Mouse (Mus musculus): ENCODE measurements around the gene Etfa. TPM values are rescaled to one million over a fixed set of nuclear protein-coding genes. Genes with fewer than 3 reads are reported as not detected.

Etfa gene
- polyA plus RNA-seq, 1 experiment from 2014 or later = 174 TPM

- Histone ChIP-seq H3K4me3 (peak overlapping the region; percentile 96), H3K27ac (no peak overlapping the region), H3K4me1 (peaks cover 4% of the 10 kb centered on the region), H3K9ac (no peak overlapping the region; the same call in 1 of the 2 replicates), H3K9me3 (no peaks in the 10 kb centered on the region), H3K36me3 (no peaks in the 10 kb centered on the region), H3K4me2 (replicated peaks) (peak overlapping the region; percentile 71), H3K27me3 (0 out of 2 replicates have a peak, but pooled peaks cover 1% of the 10 kb centered on the region)
- WGBS = 82% methylated on average over 10 of the region's 10 CpGs
- no peak for ATAC-seq (ENCODE audit: insufficient number of reproducible peaks, insufficient read depth, low FRiP score, low TSS enrichment)
Measured at GRCm38 (mm10) chr9:55510651-55511235, 1.3 kb downstream of the Etfa start.

- 91% methylated on average over 1 of the region's 1 CpGs for WGBS
- Histone ChIP-seq H3K4me3 (no peak overlapping the region), H3K9me3 (no peaks in the 10 kb centered on the region), H3K27ac (no peak overlapping the region), H3K36me3 (no peaks in the 10 kb centered on the region), H3K4me1 (peaks cover 4% of the 10 kb centered on the region), H3K9ac (no peak overlapping the region), H3K4me2 (replicated peaks) (no peak overlapping the region), H3K27me3 (no peaks in the 10 kb centered on the region)
- ATAC-seq (ENCODE audit: insufficient number of reproducible peaks, insufficient read depth, low FRiP score, low TSS enrichment) = no peak
Measured at GRCm38 (mm10) chr9:55509731-55510130, 2.3 kb downstream of the Etfa start.

- Histone ChIP-seq H3K9me3 (no peaks in the 10 kb centered on the region), H3K27me3 (no peaks in the 10 kb centered on the region), H3K4me3 (no peak overlapping the region), H3K27ac (no peak overlapping the region), H3K4me1 (peaks cover 4% of the 10 kb centered on the region), H3K9ac (no peak overlapping the region), H3K36me3 (no peaks in the 10 kb centered on the region), H3K4me2 (replicated peaks) (no peak overlapping the region)
- 83% methylated on average over 4 of the region's 4 CpGs for WGBS
- no peak for ATAC-seq (ENCODE audit: insufficient number of reproducible peaks, insufficient read depth, low FRiP score, low TSS enrichment)
Measured at GRCm38 (mm10) chr9:55508701-55509100, 3.3 kb downstream of the Etfa start.

GRCm38 (mm10) chr9:55507922-55508321, 4.1 kb downstream of the Etfa start:
- 87% methylated on average over 3 of the region's 3 CpGs for WGBS

GRCm38 (mm10) chr9:55482116-55482515, 29.9 kb downstream of the Etfa start:
- H3K36me3 ChIP-seq = peaks cover 3% of the 10 kb centered on the region; the same call in 1 of the 2 replicates
- no peaks in the 10 kb centered on the region for H3K9me3 ChIP-seq
- 72% methylated on average over 2 of the region's 2 CpGs for WGBS
- no peaks in the 10 kb centered on the region for H3K27me3 ChIP-seq
- no peak overlapping the region for H3K4me2 ChIP-seq (replicated peaks)
- no peaks in the 10 kb centered on the region for H3K4me1 ChIP-seq
- H3K9ac ChIP-seq = no peak overlapping the region
- H3K4me3 ChIP-seq = no peak overlapping the region
- no peak overlapping the region for H3K27ac ChIP-seq
- no peak for ATAC-seq (ENCODE audit: insufficient number of reproducible peaks, insufficient read depth, low FRiP score, low TSS enrichment)

More at GRCm38 (mm10) chr9:55507922-55508321, 4.1 kb downstream of the Etfa start:
- Histone ChIP-seq H3K9me3 (no peaks in the 10 kb centered on the region), H3K4me2 (replicated peaks) (no peak overlapping the region), H3K27me3 (no peaks in the 10 kb centered on the region), H3K9ac (no peak overlapping the region), H3K4me1 (peaks cover 4% of the 10 kb centered on the region), H3K27ac (no peak overlapping the region), H3K36me3 (no peaks in the 10 kb centered on the region), H3K4me3 (no peak overlapping the region)
- no peak for ATAC-seq (ENCODE audit: insufficient number of reproducible peaks, insufficient read depth, low FRiP score, low TSS enrichment)

GRCm38 (mm10) chr9:55478699-55479098, 33.3 kb downstream of the Etfa start:
- H3K4me1 ChIP-seq = no peaks in the 10 kb centered on the region
- no peaks in the 10 kb centered on the region for H3K9me3 ChIP-seq
- no peak overlapping the region for H3K9ac ChIP-seq
- no peak overlapping the region for H3K27ac ChIP-seq
- no peaks in the 10 kb centered on the region for H3K36me3 ChIP-seq
- no peak for ATAC-seq (ENCODE audit: insufficient number of reproducible peaks, insufficient read depth, low FRiP score, low TSS enrichment)
- H3K4me3 ChIP-seq = no peak overlapping the region
- H3K4me2 ChIP-seq (replicated peaks) = no peak overlapping the region
- no peaks in the 10 kb centered on the region for H3K27me3 ChIP-seq

GRCm38 (mm10) chr9:55476084-55476483, 36.0 kb downstream of the Etfa start:
- WGBS = 72% methylated on average over 1 of the region's 1 CpGs

GRCm38 (mm10) chr9:55468397-55468796, 43.6 kb downstream of the Etfa start:
- no peaks in the 10 kb centered on the region for H3K36me3 ChIP-seq
- WGBS = 57% methylated on average over 1 of the region's 1 CpGs
- H3K9ac ChIP-seq = no peak overlapping the region
- no peak overlapping the region for H3K4me2 ChIP-seq (replicated peaks)
- H3K27me3 ChIP-seq = no peaks in the 10 kb centered on the region
- no peaks in the 10 kb centered on the region for H3K4me1 ChIP-seq
- no peak for ATAC-seq (ENCODE audit: insufficient number of reproducible peaks, insufficient read depth, low FRiP score, low TSS enrichment)
- H3K9me3 ChIP-seq = no peaks in the 10 kb centered on the region
- no peak overlapping the region for H3K4me3 ChIP-seq
- H3K27ac ChIP-seq = no peak overlapping the region

More at GRCm38 (mm10) chr9:55476084-55476483, 36.0 kb downstream of the Etfa start:
- Histone ChIP-seq H3K4me2 (replicated peaks) (no peak overlapping the region), H3K9me3 (no peaks in the 10 kb centered on the region), H3K4me3 (no peak overlapping the region), H3K9ac (no peak overlapping the region), H3K36me3 (no peaks in the 10 kb centered on the region), H3K27me3 (no peaks in the 10 kb centered on the region), H3K27ac (no peak overlapping the region), H3K4me1 (no peaks in the 10 kb centered on the region)
- no peak for ATAC-seq (ENCODE audit: insufficient number of reproducible peaks, insufficient read depth, low FRiP score, low TSS enrichment)

GRCm38 (mm10) chr9:55453366-55453765, 58.7 kb downstream of the Etfa start:
- Histone ChIP-seq H3K4me3 (no peak overlapping the region), H3K4me2 (replicated peaks) (no peak overlapping the region), H3K27ac (no peak overlapping the region), H3K27me3 (no peaks in the 10 kb centered on the region), H3K9ac (no peak overlapping the region), H3K36me3 (no peaks in the 10 kb centered on the region), H3K4me1 (peaks cover 12% of the 10 kb centered on the region; the same call in 1 of the 2 replicates), H3K9me3 (no peaks in the 10 kb centered on the region)
- no peak for ATAC-seq (ENCODE audit: insufficient number of reproducible peaks, insufficient read depth, low FRiP score, low TSS enrichment)
- WGBS = 84% methylated on average over 5 of the region's 5 CpGs

- H3K36me3 ChIP-seq = no peaks in the 10 kb centered on the region
- H3K4me3 ChIP-seq = no peak overlapping the region
- H3K4me2 ChIP-seq (replicated peaks) = no peak overlapping the region
- H3K27me3 ChIP-seq = no peaks in the 10 kb centered on the region
- WGBS = 96% methylated on average over 1 of the region's 1 CpGs
- no peak for ATAC-seq (ENCODE audit: insufficient number of reproducible peaks, insufficient read depth, low FRiP score, low TSS enrichment)
- H3K4me1 ChIP-seq = peaks cover 12% of the 10 kb centered on the region; the same call in 1 of the 2 replicates
- H3K27ac ChIP-seq = no peak overlapping the region
- no peak overlapping the region for H3K9ac ChIP-seq
- no peaks in the 10 kb centered on the region for H3K9me3 ChIP-seq
Measured at GRCm38 (mm10) chr9:55452906-55453305, 59.1 kb downstream of the Etfa start.

- H3K9ac ChIP-seq = no peak overlapping the region
- H3K36me3 ChIP-seq = no peaks in the 10 kb centered on the region
- ATAC-seq (ENCODE audit: insufficient number of reproducible peaks, insufficient read depth, low FRiP score, low TSS enrichment) = no peak
- H3K4me2 ChIP-seq (replicated peaks) = no peak overlapping the region
- no peak overlapping the region for H3K27ac ChIP-seq
- WGBS = 85% methylated on average over 3 of the region's 3 CpGs
- H3K27me3 ChIP-seq = no peaks in the 10 kb centered on the region
- H3K4me1 ChIP-seq = peaks cover 12% of the 10 kb centered on the region; the same call in 1 of the 2 replicates
- no peak overlapping the region for H3K4me3 ChIP-seq
- no peaks in the 10 kb centered on the region for H3K9me3 ChIP-seq
Measured at GRCm38 (mm10) chr9:55451426-55451825, 60.6 kb downstream of the Etfa start.

- Histone ChIP-seq H3K36me3 (no peaks in the 10 kb centered on the region), H3K27me3 (no peaks in the 10 kb centered on the region), H3K27ac (peak overlapping the region; percentile 46; the same call in 1 of the 2 replicates), H3K4me3 (no peak overlapping the region), H3K9ac (no peak overlapping the region), H3K4me2 (replicated peaks) (no peak overlapping the region), H3K4me1 (peaks cover 12% of the 10 kb centered on the region; the same call in 1 of the 2 replicates), H3K9me3 (no peaks in the 10 kb centered on the region)
- 75% methylated on average over 6 of the region's 6 CpGs for WGBS
- no peak for ATAC-seq (ENCODE audit: insufficient number of reproducible peaks, insufficient read depth, low FRiP score, low TSS enrichment)
Measured at GRCm38 (mm10) chr9:55450035-55450434, 62.0 kb downstream of the Etfa start.
